Mouse (Mus musculus) retina, postnatal 7 days (tissue): ENCODE results near the gene Cox6a1.
"Not testable (repeated sequence)": the region's sequence is repeated elsewhere in the genome, so short reads cannot be mapped to it uniquely, and the experiment has no call there.

Experiments used
- DNase-seq: peaks from one replicate; pipeline ENCODE4 v3.0.0-alpha.2; 2012; ENCODE audit warnings: low read depth, low spot score

The Cox6a1 gene

GRCm38 (mm10) chr5:115348546-115349224 is at the start of gene Cox6a1:
Gene Cox6a1, minus strand, starts transcription at chr5:115348981.
- DNase-seq: peak; percentile 98

- DNase-seq: peak; percentile 49
Observed at GRCm38 (mm10) chr5:115397839-115398780, 49.3 kb upstream of the Cox6a1 start.

GRCm38 (mm10) chr5:115396654-115397053 is 47.9 kb upstream of the Cox6a1 start:
- no peak for DNase-seq

GRCm38 (mm10) chr5:115394836-115395235 is 46.1 kb upstream of the Cox6a1 start:
- DNase-seq: no peak

DNA sequence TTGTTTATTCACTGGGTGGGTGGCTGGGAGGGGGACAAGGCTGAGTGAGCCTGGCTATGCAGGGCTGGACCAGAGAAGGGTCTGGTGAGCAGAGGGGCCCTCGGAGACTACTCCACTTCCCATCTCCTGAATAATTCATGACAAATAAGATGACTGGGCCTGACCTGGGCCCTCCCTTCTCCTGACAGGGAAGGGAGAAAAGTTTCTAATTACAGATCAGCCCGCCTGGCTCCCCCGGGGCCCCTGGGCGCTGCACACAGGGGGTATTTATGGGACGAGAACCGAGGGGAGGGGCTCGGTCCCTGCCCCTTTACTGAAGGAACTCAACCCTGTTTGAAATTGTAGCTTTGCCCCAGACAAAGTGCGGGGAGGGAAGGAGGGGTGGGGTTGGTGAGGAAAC is 45.4 kb upstream of the Cox6a1 start:
- DNase-seq: no peak

- DNase-seq: no peak
Observed at GRCm38 (mm10) chr5:115392969-115393368, 44.2 kb upstream of the Cox6a1 start.

DNA sequence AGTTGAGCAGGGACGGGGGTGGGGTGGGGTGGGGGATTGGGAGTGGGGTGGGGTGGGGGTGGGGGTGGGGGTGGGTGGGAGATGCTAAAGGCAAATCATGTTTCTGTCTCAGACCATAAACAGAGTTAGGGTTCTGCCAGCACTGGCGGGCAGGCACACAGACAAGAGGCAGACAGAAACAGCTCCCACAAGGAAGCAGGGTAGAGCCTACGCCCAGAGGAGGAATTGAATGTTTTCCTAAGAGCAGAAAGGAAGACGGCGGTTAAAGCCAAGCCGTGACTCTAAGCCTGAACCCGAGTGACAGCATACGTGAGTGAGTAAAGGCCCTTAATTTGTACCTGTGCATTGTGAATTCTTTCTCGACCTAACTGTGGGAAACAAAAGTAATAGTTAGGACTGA is 43.2 kb upstream of the Cox6a1 start:
- no peak for DNase-seq

DNA sequence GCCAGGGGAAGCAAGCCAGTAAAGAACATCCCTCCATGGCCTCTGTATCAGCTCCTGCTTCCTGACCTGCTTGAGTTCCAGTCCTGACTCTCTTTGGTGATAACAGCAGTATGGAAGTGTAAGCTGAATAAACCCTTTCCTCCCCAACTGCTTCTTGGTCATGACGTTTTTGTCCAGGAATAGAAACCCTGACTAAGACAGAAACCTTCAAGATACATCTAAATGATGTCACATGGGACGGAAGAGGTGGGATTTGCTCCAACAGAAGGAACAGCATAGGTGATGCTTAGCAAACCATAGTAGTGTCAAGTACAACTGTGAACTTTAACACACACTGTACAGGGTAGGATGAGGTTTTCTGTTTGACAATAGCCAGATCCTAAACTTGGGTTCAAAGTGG is 30.1 kb upstream of the Cox6a1 start:
- DNase-seq: not testable (repeated sequence)

GRCm38 (mm10) chr5:115375436-115375835 is 26.7 kb upstream of the Cox6a1 start:
- no peak for DNase-seq

- DNase-seq: no peak
Observed at GRCm38 (mm10) chr5:115374204-115374820, 25.5 kb upstream of the Cox6a1 start.

GRCm38 (mm10) chr5:115373441-115374203 is 24.8 kb upstream of the Cox6a1 start:
- DNase-seq: peak; percentile 32

- DNase-seq: no peak
Observed at GRCm38 (mm10) chr5:115371736-115372135, 23.0 kb upstream of the Cox6a1 start.

- DNase-seq: no peak
Observed at GRCm38 (mm10) chr5:115364782-115365181, 16.0 kb upstream of the Cox6a1 start.

GRCm38 (mm10) chr5:115362819-115363714 is 14.3 kb upstream of the Cox6a1 start:
- no peak for DNase-seq

- DNase-seq: no peak
Observed at GRCm38 (mm10) chr5:115362216-115362615, 13.4 kb upstream of the Cox6a1 start.

DNA sequence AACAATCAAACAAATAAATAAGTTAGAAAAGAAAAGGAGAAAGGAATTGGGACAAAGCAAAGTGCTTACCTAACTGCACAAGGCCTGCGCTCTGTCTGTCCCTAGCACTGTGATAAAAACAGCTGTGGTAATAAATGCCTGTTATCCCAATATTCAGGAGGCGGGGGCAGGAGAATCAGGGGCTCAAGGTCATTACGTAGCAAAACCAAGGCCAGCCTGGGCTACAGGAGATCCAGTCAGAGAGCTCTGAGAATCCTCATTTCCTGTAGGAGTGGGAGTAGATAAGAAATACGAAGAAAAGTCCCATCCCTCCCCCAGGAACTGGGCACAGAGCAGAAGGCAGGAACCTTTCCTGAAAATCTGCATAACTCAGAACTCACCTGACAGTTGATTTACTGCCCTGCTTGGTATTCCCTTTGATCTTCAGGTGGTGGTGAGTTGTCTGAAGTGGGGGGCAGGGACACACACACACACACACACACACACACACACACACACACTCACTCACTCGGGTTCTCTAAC is 11.1 kb upstream of the Cox6a1 start:
- DNase-seq: no peak

DNA sequence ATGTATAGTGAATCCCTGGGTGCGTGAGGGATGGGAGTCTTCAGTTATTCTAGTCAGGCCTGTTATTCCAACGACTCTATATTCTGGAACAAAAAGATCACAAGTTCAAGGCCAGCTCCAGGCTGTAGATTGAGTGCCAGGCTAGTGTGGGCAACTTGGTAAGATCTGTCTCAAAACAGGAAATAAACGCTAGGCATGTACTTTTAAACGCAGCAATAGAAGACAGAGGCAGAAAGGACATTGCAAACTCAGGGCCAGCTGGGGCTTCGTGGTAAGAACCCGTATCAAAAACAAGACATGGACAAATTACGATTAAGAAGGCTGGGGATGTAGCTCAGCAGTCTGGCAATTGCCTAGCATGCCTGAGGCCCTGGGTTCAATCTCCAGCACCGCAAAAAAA is 10.7 kb upstream of the Cox6a1 start:
- DNase-seq: no peak

DNA sequence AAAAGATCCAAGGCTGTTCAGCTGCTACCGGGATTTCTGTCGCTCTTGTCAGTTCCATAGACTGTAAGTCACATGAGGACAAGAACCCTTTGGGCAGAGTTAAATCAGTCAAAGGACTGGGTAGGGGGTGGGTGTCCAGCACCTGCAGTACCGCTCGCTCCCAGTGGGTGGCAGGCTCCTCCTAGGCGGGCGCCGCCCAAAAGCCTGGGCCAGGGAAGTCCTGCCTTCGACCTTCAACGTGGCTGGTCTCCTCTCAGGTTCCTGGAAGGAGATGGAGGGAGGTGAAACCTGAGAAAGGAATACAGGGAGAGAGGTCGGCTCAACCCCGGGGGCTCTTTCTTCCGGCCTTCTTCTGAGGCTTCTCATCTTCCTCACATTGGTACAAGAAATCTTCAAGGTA is 10.1 kb upstream of the Cox6a1 start:
- peak; percentile 68 for DNase-seq

DNA sequence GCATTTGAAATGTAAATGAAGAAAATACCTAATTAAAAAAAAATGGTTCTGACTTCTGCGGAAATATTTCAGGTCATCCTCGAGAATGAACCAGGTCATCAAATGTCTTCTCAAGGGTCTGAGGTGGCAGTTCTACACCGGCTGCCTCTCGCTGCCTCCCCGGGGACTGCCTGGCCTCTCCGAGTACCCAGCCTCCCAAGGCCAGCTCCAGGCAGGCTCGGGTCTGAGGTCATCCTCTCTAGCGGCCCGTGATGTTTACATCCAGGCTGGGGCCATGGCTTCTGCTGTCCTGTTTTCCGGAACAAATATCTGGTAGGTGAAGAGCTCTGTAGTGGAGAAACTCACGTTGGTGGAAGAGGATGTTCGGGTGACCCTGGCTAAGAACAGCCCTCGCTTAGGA is 6.3 kb upstream of the Cox6a1 start:
- no peak for DNase-seq

DNA sequence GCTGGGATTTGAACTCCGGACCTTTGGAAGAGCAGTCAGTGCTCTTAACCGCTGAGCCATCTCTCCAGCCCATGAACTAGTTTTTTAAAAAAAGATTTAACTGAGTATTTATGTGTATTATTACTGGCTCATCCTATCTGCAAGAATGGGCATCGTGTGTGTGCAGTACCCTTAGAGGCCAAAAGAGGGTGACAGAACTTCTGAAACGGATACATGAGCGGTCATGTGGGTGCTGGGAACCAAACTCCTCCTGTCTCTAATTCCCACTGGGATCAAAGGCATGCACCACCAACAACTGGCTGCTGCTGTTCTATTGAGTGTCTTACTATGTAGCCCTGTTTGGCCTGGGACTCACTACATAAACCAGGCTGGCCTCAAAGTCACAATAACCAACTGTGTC is 2.6 kb upstream of the Cox6a1 start:
- DNase-seq: no peak

DNA sequence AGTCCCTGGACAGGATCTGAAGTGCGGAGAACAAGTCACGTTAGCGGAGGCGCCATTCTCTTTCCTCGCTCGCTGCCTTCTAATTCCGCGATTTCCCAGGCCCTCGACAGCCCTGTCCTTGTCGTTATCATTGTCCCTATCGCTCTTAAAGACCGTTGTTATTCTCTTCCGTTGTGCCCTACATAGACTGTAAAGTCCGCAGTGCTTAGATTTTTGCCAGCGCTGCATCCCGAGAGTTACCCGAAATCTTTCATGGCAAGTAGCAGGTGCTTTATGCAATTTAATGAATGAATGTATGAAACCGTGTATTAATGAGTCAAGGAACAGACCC is 409 bp upstream of the Cox6a1 start:
- no peak for DNase-seq
